Mouse (Mus musculus): ENCODE measurements at regions not wholly inside any gene's neighbourhood (a gene's known extent, or its start where the extent isn't known, plus 50 kb on each side); places are given as distances from the start of the nearest gene placed in this dataset.

- no peaks in the 10 kb centered on the region for H3K36me3 ChIP-seq (ENCODE audit: control insufficient read depth, insufficient read depth, low read length, poor library complexity, severe bottlenecking)
- H3K27me3 ChIP-seq (ENCODE audit: control insufficient read depth, insufficient read depth, low read length, poor library complexity, severe bottlenecking): no peaks in the 10 kb centered on the region
- no peak for DNase-seq (ENCODE audit: low read depth, low spot score)
Observed at GRCm38 (mm10) chr8:26594369-26594920, 382.7 kb upstream of the Zfp703 start.

- no peak for DNase-seq (ENCODE audit: low read depth, low spot score)
- no peaks in the 10 kb centered on the region for H3K36me3 ChIP-seq (ENCODE audit: control insufficient read depth, insufficient read depth, low read length, poor library complexity, severe bottlenecking)
- no peaks in the 10 kb centered on the region for H3K27me3 ChIP-seq (ENCODE audit: control insufficient read depth, insufficient read depth, low read length, poor library complexity, severe bottlenecking)
Observed at GRCm38 (mm10) chr8:26595431-26596018, 381.6 kb upstream of the Zfp703 start.

GRCm38 (mm10) chr8:26596665-26597362 lies 380.3 kb upstream of the Zfp703 start:
- Histone ChIP-seq H3K36me3 (ENCODE audit: control insufficient read depth, insufficient read depth, low read length, poor library complexity, severe bottlenecking) (no peaks in the 10 kb centered on the region), H3K27me3 (ENCODE audit: control insufficient read depth, insufficient read depth, low read length, poor library complexity, severe bottlenecking) (no peaks in the 10 kb centered on the region)
- no peak for DNase-seq (ENCODE audit: low read depth, low spot score)

GRCm38 (mm10) chr8:26598520-26598919 lies 378.6 kb upstream of the Zfp703 start:
- H3K36me3 ChIP-seq (ENCODE audit: control insufficient read depth, insufficient read depth, low read length, poor library complexity, severe bottlenecking): no peaks in the 10 kb centered on the region
- DNase-seq (ENCODE audit: low read depth, low spot score): no peak
- H3K27me3 ChIP-seq (ENCODE audit: control insufficient read depth, insufficient read depth, low read length, poor library complexity, severe bottlenecking): no peaks in the 10 kb centered on the region

GRCm38 (mm10) chr8:26600127-26600526 lies 377.0 kb upstream of the Zfp703 start:
- no peaks in the 10 kb centered on the region for H3K27me3 ChIP-seq (ENCODE audit: control insufficient read depth, insufficient read depth, low read length, poor library complexity, severe bottlenecking)
- DNase-seq (ENCODE audit: low read depth, low spot score): no peak
- H3K36me3 ChIP-seq (ENCODE audit: control insufficient read depth, insufficient read depth, low read length, poor library complexity, severe bottlenecking): no peaks in the 10 kb centered on the region

GRCm38 (mm10) chr8:26608001-26608400 lies 369.1 kb upstream of the Zfp703 start:
- Histone ChIP-seq H3K36me3 (ENCODE audit: control insufficient read depth, insufficient read depth, low read length, poor library complexity, severe bottlenecking) (no peaks in the 10 kb centered on the region), H3K27me3 (ENCODE audit: control insufficient read depth, insufficient read depth, low read length, poor library complexity, severe bottlenecking) (no peaks in the 10 kb centered on the region)
- DNase-seq (ENCODE audit: low read depth, low spot score): no peak

- DNase-seq (ENCODE audit: low read depth, low spot score): no peak
- Histone ChIP-seq H3K36me3 (ENCODE audit: control insufficient read depth, insufficient read depth, low read length, poor library complexity, severe bottlenecking) (no peaks in the 10 kb centered on the region), H3K27me3 (ENCODE audit: control insufficient read depth, insufficient read depth, low read length, poor library complexity, severe bottlenecking) (no peaks in the 10 kb centered on the region)
Observed at GRCm38 (mm10) chr8:26608588-26608987, 368.5 kb upstream of the Zfp703 start.

GRCm38 (mm10) chr8:26612153-26612552 lies 365.0 kb upstream of the Zfp703 start:
- H3K36me3 ChIP-seq (ENCODE audit: control insufficient read depth, insufficient read depth, low read length, poor library complexity, severe bottlenecking): no peaks in the 10 kb centered on the region
- DNase-seq (ENCODE audit: low read depth, low spot score): peak; percentile 13

GRCm38 (mm10) chr8:26622311-26623052 lies 354.6 kb upstream of the Zfp703 start:
- DNase-seq (ENCODE audit: low read depth, low spot score): no peak

More at GRCm38 (mm10) chr8:26612153-26612552, 365.0 kb upstream of the Zfp703 start:
- H3K27me3 ChIP-seq (ENCODE audit: control insufficient read depth, insufficient read depth, low read length, poor library complexity, severe bottlenecking): no peaks in the 10 kb centered on the region

GRCm38 (mm10) chr8:26626186-26626585 lies 350.9 kb upstream of the Zfp703 start:
- no peaks in the 10 kb centered on the region for H3K36me3 ChIP-seq (ENCODE audit: control insufficient read depth, insufficient read depth, low read length, poor library complexity, severe bottlenecking)
- no peaks in the 10 kb centered on the region for H3K27me3 ChIP-seq (ENCODE audit: control insufficient read depth, insufficient read depth, low read length, poor library complexity, severe bottlenecking)
- no peak for DNase-seq (ENCODE audit: low read depth, low spot score)

More at GRCm38 (mm10) chr8:26622311-26623052, 354.6 kb upstream of the Zfp703 start:
- no peaks in the 10 kb centered on the region for H3K27me3 ChIP-seq (ENCODE audit: control insufficient read depth, insufficient read depth, low read length, poor library complexity, severe bottlenecking)
- H3K36me3 ChIP-seq (ENCODE audit: control insufficient read depth, insufficient read depth, low read length, poor library complexity, severe bottlenecking): no peaks in the 10 kb centered on the region

- no peak for DNase-seq (ENCODE audit: low read depth, low spot score)
- Histone ChIP-seq H3K27me3 (ENCODE audit: control insufficient read depth, insufficient read depth, low read length, poor library complexity, severe bottlenecking) (no peaks in the 10 kb centered on the region), H3K36me3 (ENCODE audit: control insufficient read depth, insufficient read depth, low read length, poor library complexity, severe bottlenecking) (no peaks in the 10 kb centered on the region)
Observed at GRCm38 (mm10) chr8:26626651-26627077, 350.5 kb upstream of the Zfp703 start.

- no peak for DNase-seq (ENCODE audit: low read depth, low spot score)
- H3K36me3 ChIP-seq (ENCODE audit: control insufficient read depth, insufficient read depth, low read length, poor library complexity, severe bottlenecking): no peaks in the 10 kb centered on the region
Observed at GRCm38 (mm10) chr8:26627191-26627891, 349.8 kb upstream of the Zfp703 start.

GRCm38 (mm10) chr8:26630544-26630943 lies 346.6 kb upstream of the Zfp703 start:
- no peaks in the 10 kb centered on the region for H3K27me3 ChIP-seq (ENCODE audit: control insufficient read depth, insufficient read depth, low read length, poor library complexity, severe bottlenecking)
- no peaks in the 10 kb centered on the region for H3K36me3 ChIP-seq (ENCODE audit: control insufficient read depth, insufficient read depth, low read length, poor library complexity, severe bottlenecking)
- DNase-seq (ENCODE audit: low read depth, low spot score): no peak

More at GRCm38 (mm10) chr8:26627191-26627891, 349.8 kb upstream of the Zfp703 start:
- no peaks in the 10 kb centered on the region for H3K27me3 ChIP-seq (ENCODE audit: control insufficient read depth, insufficient read depth, low read length, poor library complexity, severe bottlenecking)

GRCm38 (mm10) chr8:26635701-26636100 lies 341.4 kb upstream of the Zfp703 start:
- no peak for DNase-seq (ENCODE audit: low read depth, low spot score)
- no peaks in the 10 kb centered on the region for H3K36me3 ChIP-seq (ENCODE audit: control insufficient read depth, insufficient read depth, low read length, poor library complexity, severe bottlenecking)
- no peaks in the 10 kb centered on the region for H3K27me3 ChIP-seq (ENCODE audit: control insufficient read depth, insufficient read depth, low read length, poor library complexity, severe bottlenecking)
